Comparison of ENCODE assay signal across 15 mouse cellular contexts in the genomic region with DNA sequence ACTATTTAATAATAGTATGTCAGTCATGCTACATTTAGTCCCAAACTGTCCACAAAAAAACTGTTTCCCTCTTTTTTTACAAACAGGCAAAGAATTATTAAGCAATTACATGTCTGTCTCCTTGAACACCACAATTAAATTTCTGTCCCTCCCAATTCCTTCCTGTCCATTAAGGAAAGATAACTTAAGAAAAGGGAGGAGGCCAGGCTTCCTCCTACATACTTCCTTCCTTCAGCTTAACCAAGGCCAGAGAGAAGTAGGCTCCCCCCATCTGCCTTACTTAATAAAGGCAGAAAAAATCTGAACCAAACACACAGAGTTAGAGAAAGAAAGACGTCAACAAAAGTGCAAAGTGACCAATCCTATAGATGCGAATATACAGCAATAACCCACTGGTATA. TPM values are rescaled to one million over a fixed set of nuclear protein-coding genes. Genes with fewer than 3 reads are reported as not detected.
DNase-seq lines count a peak whose midpoint lies in the region; ATAC-seq and TF ChIP-seq lines count a peak whose summit lies in the region.
"Had no signal": no experiment of that assay in that cellular context is flagged by ENCODE, and none has a peak within 500 bp of the region (broad histone marks: within the 10 kb centered on the region; RNA-seq: fewer than 3 reads in every experiment).

No protein-coding gene starts in this region.

- H3K9me3 ChIP-seq in heart, embryonic 10.5 days: no peaks in the 10 kb centered on the region
- no peaks in the 10 kb centered on the region for H3K9me3 ChIP-seq in lung, postnatal 0 days (ENCODE audit: low read length)
- H3K9me3 ChIP-seq: embryonic facial prominence, embryonic 10.5 days; forebrain, embryonic 13.5 days had no signal

- H3K27me3 ChIP-seq in heart, adult 2 months (ENCODE audit: control insufficient read depth, insufficient read depth, low read length): no peaks in the 10 kb centered on the region
- no peaks in the 10 kb centered on the region for H3K27me3 ChIP-seq in heart, embryonic 10.5 days (ENCODE audit: insufficient read depth, poor library complexity, severe bottlenecking)
- no peaks in the 10 kb centered on the region for H3K27me3 ChIP-seq in lung, postnatal 0 days (replicated peaks; ENCODE audit: insufficient read depth, low read length)
- H3K27me3 ChIP-seq: forebrain, embryonic 13.5 days had no signal

- WGBS in heart, adult 2 months: 52% methylated on average over 2 of the region's 2 CpGs
- 88% methylated on average over 2 of the region's 2 CpGs for WGBS in heart, embryonic 10.5 days
- 67% methylated on average over 2 of the region's 2 CpGs for WGBS in lung, postnatal 0 days

- H3K4me2 ChIP-seq in lung, postnatal 0 days (replicated peaks; ENCODE audit: low read depth, low read length): no peak overlapping the region
- H3K4me2 ChIP-seq: forebrain, embryonic 13.5 days had no signal

- H3K4me1 ChIP-seq in heart, adult 2 months (ENCODE audit: control insufficient read depth, insufficient read depth, low read length): peaks cover 4% of the 10 kb centered on the region
- peaks cover under 1% of the 10 kb centered on the region for H3K4me1 ChIP-seq in heart, embryonic 10.5 days
- H3K4me1 ChIP-seq in lung, postnatal 0 days (ENCODE audit: insufficient read depth, low read depth, low read length): no peaks in the 10 kb centered on the region

- H3K4me3 ChIP-seq in heart, adult 2 months: peak overlapping the region; percentile 47; the same call in 1 of the 2 replicates
- no peak overlapping the region for H3K4me3 ChIP-seq in heart, embryonic 10.5 days
- H3K4me3 ChIP-seq in lung, postnatal 0 days (ENCODE audit: low read depth, low read length): no peak overlapping the region
- H3K4me3 ChIP-seq: embryonic facial prominence, embryonic 10.5 days; forebrain, embryonic 13.5 days had no signal

- TF ChIP-seq POLR2A in heart, adult 2 months (IDR thresholded peaks at IDR 0.05; ENCODE audit: insufficient read depth, low read depth, low read length): no peak; the same call in 1 of the 2 replicates

- TF ChIP-seq CTCF in heart, adult 2 months (IDR thresholded peaks at IDR 0.05): no peak
- no peak for TF ChIP-seq CTCF in lung, postnatal 0 days (IDR thresholded peaks at IDR 0.05)

- no peak for ATAC-seq in lung, postnatal 0 days
- peak; percentile 54 for ATAC-seq in megakaryocyte progenitor cell, adult 5-6 weeks (replicated peaks; ENCODE audit: poor library complexity)
- ATAC-seq: forebrain, embryonic 13.5 days had no signal

- H3K79me2 ChIP-seq in heart, adult 2 months (replicated peaks; ENCODE audit: control insufficient read depth, insufficient read depth, low read length): no peaks in the 10 kb centered on the region

- H3K27ac ChIP-seq in heart, adult 2 months: peak overlapping the region; percentile 83
- H3K27ac ChIP-seq in heart, embryonic 10.5 days: no peak overlapping the region
- no peak overlapping the region; the same call in none of the 2 replicates for H3K27ac ChIP-seq in lung, postnatal 0 days (ENCODE audit: low read length)
- H3K27ac ChIP-seq: embryonic facial prominence, embryonic 10.5 days; forebrain, embryonic 13.5 days had no signal

- no peak for TF ChIP-seq EP300 in heart, adult 2 months (IDR thresholded peaks at IDR 0.05; ENCODE audit: insufficient read depth, low read depth, low read length)
- peak; percentile 77 for TF ChIP-seq EP300 in lung, postnatal 0 days (IDR thresholded peaks at IDR 0.05)

- H3K9ac ChIP-seq in heart, adult 2 months (ENCODE audit: low read depth, low read length): no peak overlapping the region
- no peak overlapping the region for H3K9ac ChIP-seq in lung, postnatal 0 days (replicated peaks; ENCODE audit: low read depth)
- H3K9ac ChIP-seq: forebrain, embryonic 13.5 days had no signal

- H3K36me3 ChIP-seq in heart, adult 2 months (ENCODE audit: control insufficient read depth, insufficient read depth, low read length): peaks cover 34% of the 10 kb centered on the region
- peaks cover 5% of the 10 kb centered on the region for H3K36me3 ChIP-seq in heart, embryonic 10.5 days
- H3K36me3 ChIP-seq in lung, postnatal 0 days (ENCODE audit: insufficient read depth, low read length): no peaks in the 10 kb centered on the region

- intact Hi-C loops in heart, adult 2 months (cut with DNase I): loop anchor here (2.0 kb wide), 3 partner anchors 15 to 53 kb away; no protein-coding TSS in a partner anchor

- DNase-seq in heart, adult 2 months: no peak
- DNase-seq in heart, embryonic 10.5 days (ENCODE audit: low spot score): no peak
- peak; percentile 32 for DNase-seq in kidney, adult 9 months
- DNase-seq in kidney, postnatal 10 days: no peak
- peak; percentile 57 for DNase-seq in lung, postnatal 0 days (ENCODE audit: low spot score)
- DNase-seq in lung, adult 18-20 months: no peak
- DNase-seq in cerebellum, adult 11 months: no peak
- DNase-seq: adrenal gland, postnatal 10 days; cerebellum, postnatal 25 days; gastrocnemius, postnatal 25 days; midbrain, embryonic 14.5 days; thymus, postnatal 14 days had no signal

RNA-seq across cellular contexts. Expression of a gene that starts 21.0 kb away (rescaled TPM):
- total RNA-seq in heart, adult 2 months (2021): 1 to 10 TPM in 1 of 2 experiments, under 1 TPM in 1; 0.86 to 1.6 TPM
- 1.7 and 2.0 TPM in 2 replicates for polyA plus RNA-seq in heart, adult 2 months (2012; rRNA removed)
- 1.2 and 1.4 TPM in 2 replicates for polyA plus RNA-seq in heart, embryonic 10.5 days (2016; fragmentation: Nextera tagmentation; extraction: Ambion mirVana)
- polyA plus RNA-seq in lung, postnatal 0 days (2015; fragmentation: Nextera tagmentation; extraction: Ambion mirVana): 1.9 and 2.2 TPM in 2 replicates
- 0.94 and 1.1 TPM in 2 replicates for total RNA-seq in megakaryocyte progenitor cell, adult 5-6 weeks (2015)
- 1.7 TPM in 2 replicates for total RNA-seq in megakaryocyte progenitor cell, adult 5-6 weeks (2017)

RNA-seq across cellular contexts. Expression of a gene that starts 38.4 kb away (rescaled TPM):
- total RNA-seq in heart, adult 2 months (2021): 10 to 100 TPM; 41.7 to 47.5 TPM
- polyA plus RNA-seq in heart, adult 2 months (2012; rRNA removed): 7.0 and 19.6 TPM in 2 replicates
- polyA plus RNA-seq in heart, embryonic 10.5 days (2016; fragmentation: Nextera tagmentation; extraction: Ambion mirVana): 50.3 and 61.2 TPM in 2 replicates
- polyA plus RNA-seq in lung, postnatal 0 days (2015; fragmentation: Nextera tagmentation; extraction: Ambion mirVana): 77.9 and 87.8 TPM in 2 replicates
- total RNA-seq in megakaryocyte progenitor cell, adult 5-6 weeks (2015): 46.4 and 46.7 TPM in 2 replicates
- total RNA-seq in megakaryocyte progenitor cell, adult 5-6 weeks (2017): 54.4 and 56.5 TPM in 2 replicates

Comparison
In these comparisons a context has a peak if more than half of its experiments do, and no peak if none do; other contexts are left out.
1. DNase-seq: peak in kidney, adult 9 months (single experiment) and lung, postnatal 0 days (single experiment); none in heart, adult 2 months (0 of 2), heart, embryonic 10.5 days (single experiment), kidney, postnatal 10 days (single experiment), lung, adult 18-20 months (0 of 2) and cerebellum, adult 11 months (single experiment).